Mouse (Mus musculus): ENCODE measurements around the gene Eif4a3.
"Not testable (repeated sequence)": the region's sequence is repeated elsewhere in the genome, so short reads cannot be mapped to it uniquely, and the experiment has no call there.

Gene Eif4a3

DNA sequence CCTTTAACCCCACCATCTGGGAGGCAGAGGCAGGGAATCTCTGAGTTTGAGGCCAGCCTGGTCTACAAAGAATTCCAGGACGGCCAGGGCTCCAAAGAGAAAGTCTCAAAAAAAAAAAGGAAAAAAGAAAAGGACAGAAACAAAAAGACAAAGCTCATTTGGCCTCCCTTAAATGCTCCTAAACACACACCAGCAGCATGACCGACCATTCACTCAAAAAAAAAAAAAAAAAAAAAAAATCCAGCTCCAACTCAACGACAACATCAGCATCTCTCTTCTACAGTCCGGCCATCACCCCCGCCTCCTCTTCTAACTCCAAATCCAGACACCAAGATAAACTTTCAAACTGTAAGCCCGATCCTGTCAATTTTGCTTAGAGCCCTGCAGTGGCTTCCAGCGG is 972 bp downstream of the Eif4a3 start:
- DNase-seq (ENCODE audit: low spot score) = no peak

DNA sequence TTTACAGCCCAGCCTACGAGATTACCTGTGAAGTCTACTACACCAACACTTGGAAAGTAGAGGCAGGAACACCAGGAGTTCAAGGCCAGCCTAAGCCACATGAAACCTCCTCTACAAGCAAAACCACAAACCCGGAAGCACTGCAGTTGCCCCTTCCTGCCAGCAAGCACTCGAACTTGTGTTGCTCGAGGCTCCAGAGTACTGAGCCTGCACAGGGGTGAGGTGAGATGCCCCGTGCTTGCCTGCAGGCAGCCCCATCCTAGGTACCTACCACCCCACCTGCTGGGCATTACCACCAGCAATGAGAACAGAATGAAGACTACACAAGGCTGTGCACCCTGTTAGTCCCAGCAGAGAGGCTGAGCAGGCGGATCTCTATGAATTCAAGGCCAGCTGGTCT is 1.9 kb downstream of the Eif4a3 start:
- no peak for DNase-seq (ENCODE audit: low spot score)

DNA sequence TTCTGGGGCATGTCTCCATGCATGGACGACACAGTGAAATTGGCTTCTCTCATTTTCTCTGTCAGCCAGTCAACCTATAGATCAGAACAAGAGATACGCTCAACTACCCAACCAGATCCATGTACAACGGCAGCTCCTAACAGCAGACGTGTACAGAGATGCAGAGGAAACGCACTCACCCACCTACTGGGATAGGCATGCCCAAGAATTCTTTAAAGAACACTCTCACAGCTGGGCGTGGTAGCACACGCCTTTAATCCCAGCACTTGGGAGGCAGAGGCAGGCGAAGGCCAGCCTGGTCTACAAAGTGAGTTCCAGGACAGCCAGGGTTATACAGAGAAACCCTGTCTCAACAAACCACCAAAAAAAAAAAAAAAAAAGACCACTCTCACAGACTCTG is 7.0 kb downstream of the Eif4a3 start:
- not testable (repeated sequence) for DNase-seq (ENCODE audit: low spot score)

DNA sequence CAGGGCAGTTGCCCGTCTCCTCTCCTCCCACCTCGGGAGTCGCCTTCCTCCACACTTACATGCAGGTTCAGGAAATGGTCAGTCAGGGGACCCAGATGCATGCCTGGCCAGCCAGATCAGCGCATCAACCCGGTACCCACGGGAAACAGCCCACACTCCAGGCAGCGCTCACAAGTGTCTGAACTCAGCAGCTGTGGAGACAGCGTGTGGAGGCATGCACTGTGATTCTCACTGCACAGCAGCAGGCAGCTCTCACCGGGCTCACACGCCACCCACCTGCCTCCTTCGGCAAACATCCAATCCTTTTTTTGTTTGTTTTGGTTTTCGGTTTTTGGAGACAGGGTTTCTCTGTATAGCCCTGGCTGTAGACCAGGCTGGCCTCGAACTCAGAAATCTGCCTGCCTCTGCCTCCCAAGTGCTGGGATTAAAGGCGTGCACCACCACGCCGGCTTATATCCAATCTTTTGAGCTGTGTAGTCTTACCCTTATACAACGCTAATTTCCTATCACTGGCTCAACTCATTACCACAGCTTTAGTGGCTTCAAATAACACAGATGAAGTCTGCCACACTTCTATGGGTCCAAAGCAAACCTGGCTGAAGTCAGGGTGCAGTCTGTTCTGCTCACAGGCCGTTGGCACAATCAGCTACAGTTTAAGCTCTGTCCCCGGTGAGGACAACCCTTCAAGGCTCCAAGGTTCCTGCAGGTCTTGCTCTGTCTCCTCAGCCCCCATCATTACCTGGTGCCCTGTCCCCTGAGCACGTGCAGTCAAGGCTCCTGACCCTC is 12.5 kb downstream of the Eif4a3 start:
- DNase-seq (ENCODE audit: low spot score) = no peak

DNA sequence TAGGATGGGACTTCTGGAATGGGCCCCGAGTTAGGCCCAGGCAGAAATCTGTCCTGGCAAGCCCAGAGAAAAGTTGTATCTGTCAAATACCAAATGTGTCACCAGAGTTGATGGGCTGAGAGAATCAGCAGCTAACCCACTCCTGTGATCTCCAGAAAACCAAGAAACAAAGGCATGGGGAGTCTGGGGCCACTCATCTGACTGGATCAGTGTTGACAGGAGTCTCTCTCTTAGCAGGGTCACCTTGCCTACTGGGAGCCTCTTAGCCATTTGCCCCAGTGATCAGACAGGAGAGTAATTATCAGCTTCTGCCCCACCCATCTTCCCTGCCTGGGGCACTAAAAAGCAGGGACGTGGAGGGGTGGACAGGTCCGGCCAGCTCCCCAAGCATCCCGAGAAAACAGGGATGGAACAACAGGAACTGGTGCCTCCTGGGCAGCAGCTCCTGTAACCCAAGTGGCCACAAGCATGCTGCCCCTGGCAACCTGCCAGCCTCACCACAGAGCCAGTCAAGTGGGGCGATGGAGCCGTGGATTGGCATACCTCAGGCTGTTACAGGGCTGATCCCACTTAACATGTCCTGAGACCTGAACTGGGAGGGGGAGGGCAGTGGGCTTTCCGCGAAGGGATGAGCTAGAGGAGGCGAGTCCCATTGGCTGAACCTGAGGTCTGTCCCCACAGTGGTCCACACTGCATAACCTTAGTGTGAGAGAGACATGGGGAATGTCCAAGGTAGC is 13.9 kb downstream of the Eif4a3 start:
- DNase-seq (ENCODE audit: low spot score) = no peak

DNA sequence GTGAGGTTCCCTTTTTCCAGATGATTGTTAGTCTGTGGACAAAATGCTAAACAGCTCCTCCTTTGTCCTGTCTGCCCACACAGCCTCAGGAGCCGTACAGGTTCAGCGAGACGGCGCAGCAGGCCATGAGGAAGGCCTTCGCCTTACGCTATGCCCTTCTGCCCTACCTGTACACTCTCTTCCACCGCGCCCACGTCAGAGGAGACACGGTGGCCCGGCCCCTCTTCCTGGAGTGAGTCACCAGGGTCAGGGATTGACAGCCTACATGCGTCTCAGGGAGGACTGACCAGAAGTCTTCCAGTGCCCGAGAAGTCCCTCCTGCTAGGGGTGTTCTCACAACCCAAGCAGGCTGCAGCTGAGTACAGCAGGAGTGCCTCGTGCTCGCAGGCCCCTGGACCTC is 18.9 kb downstream of the Eif4a3 start:
- DNase-seq (ENCODE audit: low spot score) = no peak

DNA sequence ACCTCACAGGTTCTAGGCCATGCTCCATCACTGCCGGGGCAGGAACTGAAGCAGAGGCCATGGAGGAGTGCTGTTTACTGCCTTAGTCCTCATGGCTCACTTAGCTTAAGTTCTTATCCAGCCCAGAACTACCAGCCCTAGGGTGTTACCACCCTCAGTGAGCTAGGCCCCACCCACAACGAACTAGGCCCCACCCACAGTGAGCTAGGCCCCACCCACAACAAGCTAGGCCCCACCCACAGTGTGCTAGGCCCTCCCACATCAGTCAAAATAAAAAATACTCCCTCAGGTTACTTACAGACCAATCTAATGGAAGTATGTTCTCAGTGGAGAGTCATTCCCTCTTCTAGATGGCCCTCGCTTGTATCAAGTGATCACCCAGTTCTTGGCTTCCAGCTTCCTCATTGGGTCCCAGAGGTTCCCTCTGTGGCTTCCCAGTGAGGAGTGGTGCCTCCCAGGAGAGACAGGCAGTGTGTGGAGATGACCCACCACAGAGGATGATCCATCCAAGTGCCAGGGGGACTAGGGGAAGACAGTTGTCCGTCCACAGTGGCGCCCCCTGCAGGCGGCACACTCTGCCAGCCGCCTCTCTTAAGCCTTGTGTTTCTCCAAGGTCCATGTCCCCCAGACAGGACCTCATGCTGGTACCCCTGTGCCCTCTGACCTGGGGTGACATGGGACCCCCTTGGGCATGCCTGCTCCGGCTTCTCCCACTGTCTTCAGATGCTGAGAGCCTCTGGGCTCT is 26.5 kb downstream of the Eif4a3 start:
- no peak for DNase-seq (ENCODE audit: low spot score)

DNA sequence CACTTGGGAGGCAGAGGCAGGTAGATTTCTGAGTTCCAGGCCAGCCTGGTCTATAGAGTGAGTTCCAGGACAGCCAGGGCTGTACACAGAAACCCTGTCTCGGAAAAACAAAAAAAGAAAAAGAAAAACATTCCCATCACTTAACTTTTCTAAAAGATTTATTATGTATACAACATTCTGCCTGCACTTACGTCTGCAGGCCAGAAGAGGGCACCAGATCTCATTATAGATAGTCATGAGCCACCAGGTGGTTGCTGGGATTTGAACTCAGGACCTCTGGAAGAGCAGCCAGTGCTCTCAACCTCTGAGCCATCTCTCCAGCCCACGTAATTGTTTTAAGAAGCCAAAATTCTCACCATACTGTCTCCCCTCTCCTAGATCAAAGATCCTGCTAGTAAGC is 27.4 kb downstream of the Eif4a3 start:
- DNase-seq (ENCODE audit: low spot score) = not testable (repeated sequence)

DNA sequence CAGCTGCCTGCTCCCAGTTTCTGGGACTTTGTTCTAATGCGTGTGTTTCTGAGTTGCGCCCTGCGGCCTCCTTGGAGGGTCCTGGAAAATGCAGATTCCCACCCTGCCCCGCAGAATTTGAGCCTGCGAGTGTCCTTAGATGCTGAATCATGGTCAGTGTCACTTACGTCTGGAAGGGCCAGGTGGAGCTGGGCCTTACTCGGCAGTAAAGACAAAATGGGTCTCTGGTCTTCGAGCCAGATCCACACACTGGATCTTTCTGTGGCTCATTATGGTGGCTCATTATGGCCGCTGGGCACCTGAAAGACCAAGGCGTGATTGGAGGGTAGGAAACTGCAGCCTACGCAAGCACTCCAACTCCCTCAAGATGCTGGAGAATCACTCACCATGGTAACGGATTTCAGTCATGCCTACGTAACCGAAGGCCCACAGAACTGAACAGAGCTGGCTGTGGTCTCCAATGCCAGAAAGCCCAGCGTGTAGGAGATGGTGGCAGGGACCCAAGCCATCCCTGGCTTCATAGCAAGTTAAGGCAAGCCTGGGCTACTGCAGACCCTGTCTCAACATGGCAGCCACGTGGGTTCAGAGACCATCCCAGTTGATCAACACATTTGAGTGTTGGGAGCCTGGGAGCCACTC is 31.2 kb downstream of the Eif4a3 start:
- no peak for DNase-seq (ENCODE audit: low spot score)

DNA sequence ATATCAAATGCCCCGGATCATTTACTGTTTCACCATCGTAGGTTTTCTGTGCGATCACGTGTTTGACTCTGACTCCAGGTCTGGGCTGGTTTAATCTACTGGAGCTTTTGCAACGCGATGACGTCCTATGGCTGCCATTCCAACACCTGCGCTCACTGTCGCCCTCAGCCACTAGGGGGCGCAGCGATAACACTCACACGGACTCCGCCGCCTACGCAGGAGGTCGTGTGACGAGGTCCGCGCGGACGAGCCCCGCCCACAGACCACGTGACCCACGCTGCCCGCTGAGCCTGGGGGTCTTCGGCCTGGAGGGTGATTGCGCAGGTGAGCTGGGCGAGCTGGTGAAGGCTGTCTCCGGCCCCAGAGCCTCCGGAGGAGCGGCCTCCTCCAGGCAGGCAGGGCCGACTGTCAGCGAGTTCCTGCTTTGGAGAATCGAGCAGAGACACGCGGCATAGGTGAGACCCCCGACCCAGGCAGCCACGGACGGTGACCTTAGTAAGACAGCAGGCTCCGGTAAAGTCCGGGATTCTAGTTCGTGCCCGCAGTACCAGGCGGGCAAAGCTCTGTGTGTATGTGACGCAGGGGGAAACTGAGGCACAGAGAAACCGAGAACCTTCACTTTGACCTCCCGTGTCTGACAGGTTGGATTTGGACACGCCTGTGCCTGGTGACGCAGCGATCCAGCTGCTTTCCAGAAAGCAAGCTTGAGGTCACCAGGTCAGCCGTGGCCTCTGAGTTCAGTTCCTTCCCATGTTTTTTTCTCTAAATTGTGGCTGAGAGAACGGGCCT is 31.9 kb downstream of the Eif4a3 start, which contains the start of gene Gaa:
Gene Gaa, plus strand, starts transcription at position 120 of the 789 bp plus-strand sequence.
- peak; percentile 99 for DNase-seq (ENCODE audit: low spot score)

DNA sequence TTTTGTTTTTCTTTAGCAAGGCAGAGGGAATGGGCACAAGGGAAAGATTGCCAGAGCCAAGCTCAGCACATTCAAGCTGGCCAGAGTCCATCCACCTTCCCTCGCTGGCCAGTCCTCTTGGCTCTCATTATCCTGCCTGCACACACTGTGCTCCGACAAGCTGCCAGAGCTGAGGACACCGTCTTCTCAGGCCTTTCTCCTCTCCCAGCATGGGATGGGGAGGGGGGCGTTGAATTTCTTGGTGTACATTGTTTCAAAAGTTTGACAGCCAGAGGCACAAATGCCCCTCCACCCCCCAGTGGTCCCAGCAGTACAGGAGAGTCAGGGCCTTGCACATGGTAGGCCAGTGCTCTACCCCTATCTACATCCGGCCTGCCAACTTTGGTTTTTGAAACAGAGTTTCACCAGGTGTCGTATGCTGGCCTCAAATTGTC is 32.6 kb downstream of the Eif4a3 start:
- DNase-seq (ENCODE audit: low spot score) = peak; percentile 77

DNA sequence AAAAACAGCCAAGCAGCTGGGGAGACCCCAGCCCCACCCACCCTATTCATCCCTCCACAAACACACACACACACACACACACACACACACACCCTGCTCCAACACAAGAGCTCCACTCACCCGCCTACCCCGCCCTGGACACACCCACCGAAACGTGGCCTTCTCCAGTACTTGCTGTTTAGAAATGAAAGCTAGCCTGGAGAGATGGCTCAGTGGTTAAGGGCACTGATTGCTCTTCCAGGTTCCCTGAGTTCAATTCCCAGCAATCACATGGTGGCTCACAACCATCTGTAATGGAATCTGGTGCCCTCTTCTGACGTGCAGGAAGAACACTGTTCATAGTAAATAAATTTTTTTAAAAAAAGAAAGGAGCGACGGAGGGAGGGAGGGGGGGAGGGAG is 34.1 kb downstream of the Eif4a3 start:
- no peak for DNase-seq (ENCODE audit: low spot score)

DNA sequence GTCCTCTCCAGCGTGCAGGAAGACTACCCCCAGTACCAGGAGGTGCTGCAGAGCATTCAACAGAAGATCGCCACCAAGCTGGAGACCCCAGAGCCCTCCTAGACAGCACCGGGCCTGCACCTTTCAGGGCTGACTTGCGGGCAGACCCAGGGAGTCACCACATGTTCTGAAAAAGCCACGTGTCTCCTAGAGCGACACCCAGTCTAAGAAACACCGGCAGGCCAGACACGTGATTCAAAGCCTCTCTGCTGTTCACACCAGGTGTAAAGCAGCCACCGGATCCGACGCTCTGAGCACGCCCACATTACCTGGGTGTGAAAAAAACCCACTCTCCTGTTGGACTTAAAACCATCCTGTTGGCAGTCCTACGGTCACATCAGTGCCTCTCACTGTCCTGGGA is 35.5 kb downstream of the Eif4a3 start:
- no peak for DNase-seq (ENCODE audit: low spot score)

DNA sequence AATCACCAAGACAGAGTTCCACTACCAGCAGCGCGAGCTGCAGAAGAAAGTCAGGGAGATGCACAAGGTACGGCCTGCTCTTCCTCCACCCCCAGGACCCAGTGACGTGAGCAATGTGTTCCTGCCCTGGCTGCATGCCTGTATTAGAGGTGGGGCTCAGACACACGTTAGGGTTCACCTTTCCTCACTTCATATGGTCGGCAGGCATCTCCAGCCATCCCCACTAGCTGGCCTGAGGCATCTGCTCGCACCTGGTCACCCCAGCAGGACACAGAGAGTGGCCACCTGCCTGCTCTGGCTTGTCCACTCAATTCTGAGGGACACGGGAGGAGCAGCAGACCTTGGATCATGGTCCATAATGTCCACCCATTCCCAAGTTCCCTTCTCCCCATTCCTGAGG is 39.9 kb downstream of the Eif4a3 start:
- no peak for DNase-seq (ENCODE audit: low spot score)

DNA sequence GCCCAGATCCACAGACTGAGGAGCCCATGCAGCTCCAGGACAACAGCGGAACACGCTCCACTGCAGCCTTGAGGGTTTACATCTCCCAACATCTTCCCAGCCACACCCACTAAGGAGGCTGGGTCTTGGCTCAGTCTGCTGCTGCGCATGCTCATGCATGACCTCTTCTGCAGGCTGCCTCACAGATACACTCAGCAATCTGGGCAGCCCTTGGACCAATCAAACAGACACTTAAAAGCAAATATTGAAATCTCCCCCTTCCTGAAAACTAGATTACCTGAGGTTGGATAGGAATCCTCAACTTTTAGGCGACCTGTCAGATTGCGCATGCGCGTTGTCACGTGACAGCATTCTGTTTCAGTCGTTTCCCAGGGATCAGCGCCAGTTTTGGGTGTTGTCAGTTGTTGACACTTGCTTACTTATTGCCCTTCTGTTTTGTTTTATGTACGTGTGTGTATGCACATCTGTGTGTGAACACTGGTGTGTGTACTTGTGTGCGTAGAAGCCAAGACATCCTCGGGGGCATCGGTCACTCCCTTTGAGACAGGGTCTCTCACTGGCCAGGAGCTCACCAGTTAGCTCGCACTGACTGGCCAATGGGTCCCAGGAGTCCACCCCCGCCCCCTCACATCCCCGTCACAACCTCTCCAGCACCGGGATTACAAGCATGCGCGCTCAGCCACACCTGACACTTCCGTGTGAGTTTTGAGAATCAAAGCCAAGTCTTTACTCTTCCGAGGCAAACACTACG is 41.1 kb downstream of the Eif4a3 start:
- DNase-seq (ENCODE audit: low spot score) = peak; percentile 80

DNA sequence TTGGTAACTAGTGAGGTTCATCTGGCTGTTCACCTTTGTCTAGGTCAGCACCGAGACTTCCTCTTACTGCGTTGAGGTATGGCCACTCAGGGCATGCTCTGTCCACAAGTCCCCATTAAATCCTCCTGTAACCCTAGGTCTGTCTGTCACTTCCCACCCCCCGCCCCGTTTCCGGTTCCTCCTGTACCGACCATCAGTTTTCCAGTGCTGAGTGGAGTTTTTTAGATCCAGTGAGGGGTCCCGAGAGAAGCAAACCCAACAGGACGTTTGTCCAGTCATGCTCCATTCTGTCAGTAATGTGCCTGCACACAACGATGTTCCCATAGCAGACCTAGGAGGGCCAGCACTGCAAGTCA is 41.7 kb downstream of the Eif4a3 start:
- DNase-seq (ENCODE audit: low spot score) = no peak

DNA sequence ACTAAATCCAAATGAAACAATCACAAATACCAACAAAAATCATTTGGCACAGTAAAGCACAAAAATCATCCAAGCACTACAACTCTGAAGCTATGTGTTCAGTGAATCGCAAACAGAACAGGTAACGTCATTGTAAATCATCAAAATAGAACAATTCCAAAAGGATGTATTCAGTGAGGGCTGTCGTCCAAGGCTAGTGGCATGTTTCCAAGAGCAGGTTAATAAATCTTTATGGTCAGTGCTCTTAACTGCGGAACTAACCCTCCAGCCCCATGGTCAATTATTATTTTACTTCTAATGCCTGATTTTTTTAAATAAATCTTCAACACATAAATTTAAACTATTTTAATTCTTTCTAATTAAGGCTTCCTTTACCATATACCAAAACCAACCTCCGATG is 43.3 kb downstream of the Eif4a3 start:
- not testable (repeated sequence) for DNase-seq (ENCODE audit: low spot score)

DNA sequence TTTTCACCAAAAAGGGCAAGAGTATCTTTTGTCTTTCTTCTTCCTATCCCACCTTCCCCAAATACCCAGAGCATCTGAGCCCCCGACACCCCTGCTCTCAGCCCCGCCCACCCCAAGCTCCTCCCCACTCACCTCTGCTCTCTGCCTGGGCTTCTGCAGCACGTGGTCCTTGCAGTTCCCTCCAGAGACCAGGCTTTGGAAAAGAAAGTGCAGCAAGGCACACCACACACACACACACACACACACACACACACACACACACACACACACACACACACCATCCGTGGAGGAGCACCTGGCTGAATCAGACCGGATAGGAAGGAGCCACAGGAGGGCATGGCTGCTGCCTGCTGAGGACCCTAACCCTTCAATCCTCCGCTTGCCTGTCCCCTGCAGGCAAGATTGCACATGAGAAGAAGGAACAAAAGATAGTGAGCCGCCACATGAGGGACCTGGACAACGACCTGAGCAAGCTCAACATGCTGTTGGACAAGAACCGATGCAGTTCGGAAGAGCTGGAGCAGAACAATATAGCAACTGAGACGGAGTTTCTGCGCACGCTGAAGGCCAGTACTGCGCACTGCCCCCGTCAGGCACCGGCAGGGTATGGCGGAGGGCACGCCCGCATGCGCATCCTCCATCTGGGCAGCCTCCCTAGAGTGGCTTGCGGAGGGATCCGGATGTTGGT is 46.9 kb downstream of the Eif4a3 start:
- peak; percentile 74 for DNase-seq (ENCODE audit: low spot score)

DNA sequence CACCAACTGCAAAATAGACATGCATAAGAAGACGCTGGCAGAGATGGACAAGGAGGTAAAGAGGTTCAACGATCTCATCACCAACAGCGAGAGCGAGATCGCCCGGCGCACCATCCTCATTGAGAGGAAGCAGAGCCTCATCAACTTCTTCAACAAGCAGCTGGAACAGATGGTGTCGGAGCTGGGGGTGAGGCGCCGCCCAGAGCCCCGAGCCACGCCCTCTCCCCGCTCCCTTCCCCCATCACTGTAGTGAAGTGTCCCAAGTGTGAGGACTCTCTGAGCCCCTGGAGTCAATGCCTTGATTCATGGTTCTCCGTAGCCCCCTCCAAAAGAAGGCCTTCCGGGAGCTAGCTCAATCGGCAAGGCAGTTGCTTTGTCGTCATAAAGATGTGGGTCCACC is 48.9 kb downstream of the Eif4a3 start:
- no peak for DNase-seq (ENCODE audit: low spot score)

DNA sequence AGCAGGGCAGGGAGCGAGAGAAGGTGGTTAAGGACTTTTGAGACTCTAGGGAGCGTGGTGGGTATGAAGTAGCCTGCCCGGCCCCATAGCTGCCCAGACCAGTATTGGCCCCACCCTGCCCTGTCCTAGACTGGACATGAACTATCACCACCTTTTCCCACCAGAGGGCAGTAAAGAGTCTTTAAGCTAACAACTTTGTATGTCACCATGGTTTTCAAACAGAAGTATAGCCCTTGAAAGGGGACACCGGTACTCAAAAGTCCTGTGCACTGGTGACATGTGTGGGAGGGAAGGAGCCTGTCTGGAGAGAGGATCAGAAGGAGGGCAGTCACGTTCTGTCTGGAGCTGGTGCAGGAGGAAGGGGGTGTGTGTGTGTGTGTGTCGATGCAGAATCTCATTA is 50.9 kb downstream of the Eif4a3 start:
- DNase-seq (ENCODE audit: low spot score) = peak; percentile 77
